Mouse (Mus musculus) heart, postnatal 0 days (tissue): ENCODE data around the gene Foxp1. TPM values are rescaled to one million over a fixed set of nuclear protein-coding genes. Genes with fewer than 3 reads are reported as not detected.

Experiments
- ATAC-seq: fragments of 200-750 bp; cut with Nextera tagmentation; 2 replicates; pipeline ENCODE4 v1.8.0; 2017; ENCODE audit warnings: low read depth, moderate number of reproducible peaks, moderate library complexity; ENCODE audit not compliant: insufficient read depth
- DNase-seq: peaks from one replicate; pipeline ENCODE4 v3.0.0-alpha.2; 2016; ENCODE audit warnings: low spot score
- H3K27ac ChIP-seq: fragments of 300-500 bp; sonication (generic); 2 replicates; pipeline ENCODE4 v1.5.1; 2014; ENCODE audit warnings: low read depth, mild to moderate bottlenecking
- H3K27me3 ChIP-seq: fragments of 300-500 bp; sonication (generic); 2 replicates; pipeline ENCODE4 v1.6.1; 2014; ENCODE audit warnings: low read length, mixed read lengths; ENCODE audit not compliant: control insufficient read depth, insufficient read depth
- H3K36me3 ChIP-seq: fragments of 300-500 bp; sonication (generic); replicated peaks from 2 replicates; pipeline ENCODE4 v1.6.1; 2014; ENCODE audit warnings: low read length, mixed read lengths; ENCODE audit not compliant: control insufficient read depth, insufficient read depth
- H3K4me1 ChIP-seq: fragments of 300-500 bp; sonication (generic); 2 replicates; pipeline ENCODE4 v1.6.1; 2014; ENCODE audit warnings: antibody characterized with exemption; ENCODE audit not compliant: control insufficient read depth, insufficient read depth
- H3K4me2 ChIP-seq: fragments of 300-500 bp; sonication (generic); 2 replicates; pipeline ENCODE4 v1.6.1; 2014; ENCODE audit warnings: low read depth, mild to moderate bottlenecking, low read length, moderate library complexity
- H3K4me3 ChIP-seq: fragments of 300-500 bp; sonication (generic); 2 replicates; pipeline ENCODE4 v1.5.1; 2014; ENCODE audit warnings: low read depth, low read length
- H3K9ac ChIP-seq: fragments of 300-500 bp; sonication (generic); replicated peaks from 2 replicates; pipeline ENCODE4 v1.6.1; 2014; ENCODE audit warnings: low read depth, low read length, mixed read lengths
- H3K9me3 ChIP-seq: fragments of 300-500 bp; sonication (generic); replicated peaks from 2 replicates; pipeline ENCODE4 v1.6.1; 2016; ENCODE audit warnings: low read length; ENCODE audit not compliant: control insufficient read depth
- CTCF ChIP-seq: IDR thresholded peaks from 2 replicates; pipeline ENCODE4 v1.5.1; 2016; ENCODE audit warnings: antibody characterized with exemption, control low read depth, low read depth
- EP300 ChIP-seq: IDR thresholded peaks from 2 replicates; pipeline ENCODE4 v1.6.1; 2016; ENCODE audit warnings: antibody characterized with exemption, low read depth
- WGBS: fragments of 180-500 bp; shearing (Covaris S2); extraction: QIAGEN DNeasy Blood & Tissue Kit; methylation state at CpG from one replicate; pipeline ENCODE4 v1.1.7; 2014; 5-methylcytosine and 5-hydroxymethylcytosine counted together
- polyA plus RNA-seq: library from polyadenylated mRNA; unstranded; fragments of >200 nt; fragmentation: Nextera tagmentation; extraction: Ambion mirVana; gene quantifications from 2 replicates; pipeline ENCODE4 v1.2.1, GENCODE M21; 2015
- total RNA-seq: library from RNA; depleted of rRNA; stranded (reverse); fragments of >200 nt; gene quantifications from 2 replicates; pipeline ENCODE4 v1.2.3, GENCODE M21; 2014; ENCODE audit warnings: low replicate concordance

The Foxp1 gene
- total and polyA plus RNA-seq, 2 experiments from 2014 or later: 40.7 to 88.1 TPM

GRCm38 (mm10) chr6:99045845-99046788, 476.4 kb downstream of the Foxp1 start:
- no peak overlapping the region for H3K4me3 ChIP-seq

DNA sequence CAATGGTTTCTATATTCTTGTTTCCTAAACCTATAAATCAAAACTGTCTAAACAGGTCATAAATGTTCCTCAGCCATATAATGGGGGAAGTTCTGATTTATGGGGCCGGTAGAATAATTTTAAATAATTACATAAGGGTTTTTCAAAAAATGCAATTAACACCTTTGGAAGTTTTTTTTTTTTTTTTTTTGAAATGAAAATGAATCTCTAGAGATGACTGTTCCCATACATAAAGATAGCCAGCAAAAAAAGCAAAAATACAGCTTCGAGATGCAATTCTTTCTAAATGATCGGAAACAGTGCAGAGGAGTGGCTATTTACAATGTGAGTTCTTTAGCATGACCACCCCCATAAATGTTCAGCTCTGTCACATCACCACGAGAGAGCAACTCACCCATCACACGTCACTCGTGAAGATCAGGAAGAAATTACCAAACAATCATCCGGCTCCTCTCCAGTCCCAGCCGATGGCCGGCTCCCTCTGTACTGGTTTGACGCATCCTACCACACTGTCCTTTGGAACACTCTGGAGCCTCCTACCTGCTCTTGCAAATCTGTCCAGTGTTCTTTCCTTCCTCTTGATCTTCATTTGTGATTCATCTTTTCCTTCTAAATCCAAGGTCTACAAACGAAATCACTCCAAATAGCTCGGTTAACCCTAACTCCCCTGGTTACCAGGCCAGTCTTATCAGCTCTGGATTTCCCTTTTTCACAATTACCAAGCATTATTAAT, 478.4 kb downstream of the Foxp1 start:
- Histone ChIP-seq H3K4me2 (no peak overlapping the region), H3K9ac (no peak overlapping the region), H3K4me1 (no peaks in the 10 kb centered on the region), H3K27me3 (no peaks in the 10 kb centered on the region), H3K4me3 (no peak overlapping the region), H3K27ac (no peak overlapping the region), H3K36me3 (no peaks in the 10 kb centered on the region), H3K9me3 (no peaks in the 10 kb centered on the region)
- no peak for TF ChIP-seq EP300
- TF ChIP-seq CTCF: no peak
- ATAC-seq: no peak
- WGBS: 85% methylated on average over 12 of the region's 12 CpGs
- DNase-seq: no peak

More at GRCm38 (mm10) chr6:99045845-99046788, 476.4 kb downstream of the Foxp1 start:
- H3K27me3 ChIP-seq: no peaks in the 10 kb centered on the region
- H3K9ac ChIP-seq: no peak overlapping the region
- no peaks in the 10 kb centered on the region for H3K9me3 ChIP-seq
- no peak for TF ChIP-seq EP300
- TF ChIP-seq CTCF: peak; percentile 23; the same call in 1 of the 2 replicates
- WGBS: 73% methylated on average over 5 of the region's 5 CpGs
- ATAC-seq: no peak
- H3K36me3 ChIP-seq: no peaks in the 10 kb centered on the region
- H3K4me1 ChIP-seq: no peaks in the 10 kb centered on the region
- DNase-seq: no peak
- no peak overlapping the region for H3K4me2 ChIP-seq
- H3K27ac ChIP-seq: no peak overlapping the region

GRCm38 (mm10) chr6:99043226-99043625, 479.3 kb downstream of the Foxp1 start:
- no peak overlapping the region for H3K4me2 ChIP-seq
- ATAC-seq (no peak), DNase-seq (no peak)
- TF ChIP-seq CTCF (no peak), EP300 (no peak)
- H3K4me3 ChIP-seq: no peak overlapping the region
- no peaks in the 10 kb centered on the region for H3K27me3 ChIP-seq
- no peaks in the 10 kb centered on the region for H3K9me3 ChIP-seq
- H3K27ac ChIP-seq: no peak overlapping the region
- no peak overlapping the region for H3K9ac ChIP-seq
- 56% methylated on average over 7 of the region's 7 CpGs for WGBS
- H3K4me1 ChIP-seq: no peaks in the 10 kb centered on the region
- no peaks in the 10 kb centered on the region for H3K36me3 ChIP-seq

DNA sequence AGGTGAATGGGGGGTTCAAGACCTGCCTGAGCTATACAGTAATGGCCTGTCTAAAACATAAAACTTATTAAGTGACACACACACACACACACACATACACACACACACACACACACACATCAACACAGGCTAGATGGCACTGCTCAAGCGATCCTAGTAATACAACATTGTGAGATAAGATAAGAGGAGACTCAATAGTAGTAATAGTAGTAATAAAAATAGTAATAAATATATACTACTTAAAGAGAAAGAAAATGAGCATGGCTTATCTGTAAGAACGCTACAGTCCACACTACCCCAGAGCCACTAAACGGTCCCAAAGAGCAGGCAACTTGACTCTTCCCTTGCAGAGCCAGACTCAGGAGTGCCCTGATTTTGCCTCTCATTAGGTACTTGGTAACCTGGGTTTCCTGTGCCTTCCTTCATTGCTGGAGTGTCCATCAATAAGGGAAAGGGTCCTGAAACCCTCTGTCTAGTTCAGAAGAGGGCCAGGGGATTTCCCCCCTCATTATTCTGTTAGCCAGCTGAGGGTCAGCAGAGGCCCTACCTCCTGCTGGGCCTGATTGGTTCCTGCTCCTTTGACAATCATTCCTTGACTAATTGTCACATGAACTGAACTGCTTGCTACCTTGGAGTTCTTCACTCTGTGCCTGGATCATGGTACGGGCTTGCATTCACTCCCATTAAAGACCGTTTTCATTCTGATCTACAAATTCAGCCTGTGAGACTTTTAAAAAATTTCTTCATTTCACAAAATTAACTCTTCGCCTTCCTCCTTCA, 480.2 kb downstream of the Foxp1 start:
- no peak overlapping the region for H3K4me2 ChIP-seq
- ATAC-seq (no peak), DNase-seq (no peak)
- H3K9me3 ChIP-seq: no peaks in the 10 kb centered on the region
- H3K4me3 ChIP-seq: no peak overlapping the region
- no peak for TF ChIP-seq EP300
- TF ChIP-seq CTCF: no peak
- no peaks in the 10 kb centered on the region for H3K27me3 ChIP-seq
- 84% methylated on average over 6 of the region's 6 CpGs for WGBS
- no peaks in the 10 kb centered on the region for H3K36me3 ChIP-seq
- H3K27ac ChIP-seq: no peak overlapping the region
- H3K9ac ChIP-seq: no peak overlapping the region
- no peaks in the 10 kb centered on the region for H3K4me1 ChIP-seq

- H3K4me3 ChIP-seq: no peak overlapping the region
- H3K27me3 ChIP-seq: no peaks in the 10 kb centered on the region
- H3K4me2 ChIP-seq: no peak overlapping the region
- H3K9me3 ChIP-seq: no peaks in the 10 kb centered on the region
- no peak overlapping the region for H3K27ac ChIP-seq
- no peak overlapping the region for H3K9ac ChIP-seq
- ATAC-seq (no peak), DNase-seq (no peak)
- no peaks in the 10 kb centered on the region for H3K36me3 ChIP-seq
- no peaks in the 10 kb centered on the region for H3K4me1 ChIP-seq
- WGBS: 88% methylated on average over 2 of the region's 2 CpGs
- TF ChIP-seq EP300: no peak
- no peak for TF ChIP-seq CTCF
Observed at GRCm38 (mm10) chr6:99038977-99039376, 483.5 kb downstream of the Foxp1 start.
